Mouse (Mus musculus): ENCODE results near the gene Arl8a. TPM values are rescaled to one million over a fixed set of nuclear protein-coding genes. Genes with fewer than 3 reads are reported as not detected.
A peak's percentile ranks its signal among the peaks of the same experiment; 100 is the strongest.

The Arl8a gene
- polyA plus RNA-seq, 1 experiment from 2014 or later: 331 TPM

DNA sequence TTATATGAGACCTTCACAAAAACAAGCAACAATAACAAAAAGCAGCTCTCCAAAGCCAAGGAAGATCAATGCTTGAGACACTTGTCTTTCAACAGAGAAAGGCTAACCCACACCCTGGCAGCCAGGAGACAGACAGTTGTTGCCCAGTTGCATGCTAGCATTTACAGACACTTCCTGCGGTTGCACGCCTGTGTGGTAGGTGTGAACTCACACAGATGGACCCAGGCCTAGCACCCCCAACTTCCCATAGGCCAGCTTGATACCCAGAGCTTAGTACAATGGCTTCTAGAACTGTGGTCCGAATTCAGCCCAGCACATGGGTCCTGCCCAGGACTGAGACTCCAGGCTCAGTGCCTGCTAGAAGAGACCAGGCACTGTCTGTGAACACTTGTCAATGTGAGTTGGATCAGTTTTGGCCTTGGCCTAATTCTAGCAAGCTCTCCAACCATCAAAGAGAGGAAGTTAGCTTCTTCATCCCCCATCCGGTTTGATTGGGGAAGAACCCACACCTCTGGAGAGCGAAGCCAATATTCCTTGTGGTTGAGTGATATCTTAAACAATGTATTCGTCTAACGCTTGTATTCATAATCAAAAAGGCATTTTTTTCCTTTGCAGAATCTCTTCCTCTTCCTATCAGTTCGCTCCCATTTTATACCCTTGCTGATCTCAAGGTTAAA lies 11.4 kb upstream of the Arl8a start:
- Histone ChIP-seq H3K27ac (replicated peaks) (no peak overlapping the region), H3K4me2 (no peak overlapping the region), H3K4me1 (replicated peaks) (no peaks in the 10 kb centered on the region), H3K27me3 (peaks cover 3% of the 10 kb centered on the region; the same call in 1 of the 2 replicates), H3K9ac (no peak overlapping the region), H3K9me3 (no peaks in the 10 kb centered on the region), H3K36me3 (no peaks in the 10 kb centered on the region), H3K4me3 (no peak overlapping the region)
- ATAC-seq (ENCODE audit: low read depth): no peak
- 88% methylated on average over 8 of the region's 8 CpGs for WGBS

DNA sequence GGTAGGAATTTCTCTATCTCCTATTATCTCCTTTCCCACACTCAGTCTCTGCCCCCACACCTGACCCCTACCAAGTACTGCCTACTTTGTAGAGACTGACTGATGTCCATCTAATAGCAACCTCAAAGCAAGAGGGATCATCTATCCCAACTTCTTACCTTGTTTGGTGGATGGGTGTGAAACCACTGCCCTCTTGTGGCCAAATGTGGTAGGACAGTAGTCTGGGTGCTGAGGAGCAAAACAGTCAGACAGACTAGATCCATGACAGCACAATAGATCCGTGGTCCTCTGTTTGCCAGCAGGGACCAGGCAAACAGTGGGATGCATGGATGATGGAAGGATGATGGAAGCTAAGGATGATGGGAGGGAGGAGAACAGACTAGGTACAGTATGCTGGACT lies 10.1 kb upstream of the Arl8a start:
- Histone ChIP-seq H3K4me2 (no peak overlapping the region), H3K27me3 (no peaks in the 10 kb centered on the region), H3K9me3 (no peaks in the 10 kb centered on the region), H3K4me3 (no peak overlapping the region), H3K4me1 (replicated peaks) (no peaks in the 10 kb centered on the region), H3K9ac (no peak overlapping the region), H3K36me3 (no peaks in the 10 kb centered on the region), H3K27ac (replicated peaks) (no peak overlapping the region)
- 5% methylated on average over 1 of the region's 1 CpGs for WGBS
- peak; percentile 60 for ATAC-seq (ENCODE audit: low read depth)

DNA sequence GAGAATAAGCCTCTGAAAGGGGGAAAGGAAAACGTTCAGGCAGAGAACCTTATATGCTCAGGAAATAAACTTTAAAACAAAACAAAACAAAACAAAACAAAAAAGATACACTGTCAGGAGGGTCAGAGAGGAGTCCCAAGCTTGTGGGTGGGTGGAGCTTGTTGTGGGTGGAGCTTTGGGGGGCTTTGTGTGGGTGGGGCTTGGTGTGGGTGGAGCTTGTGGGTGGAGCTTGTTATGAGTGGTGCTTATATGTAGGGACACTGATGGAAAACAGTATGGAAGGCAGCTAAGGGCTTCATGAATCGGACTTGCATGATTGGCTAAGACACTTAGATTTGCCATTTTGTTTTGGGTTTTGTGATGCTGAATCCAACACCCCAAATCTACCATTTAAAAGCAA lies 6.7 kb upstream of the Arl8a start:
- Histone ChIP-seq H3K4me2 (no peak overlapping the region), H3K9me3 (no peaks in the 10 kb centered on the region), H3K27ac (replicated peaks) (no peak overlapping the region), H3K36me3 (no peaks in the 10 kb centered on the region), H3K4me1 (replicated peaks) (no peaks in the 10 kb centered on the region), H3K4me3 (no peak overlapping the region), H3K9ac (no peak overlapping the region), H3K27me3 (peaks cover 8% of the 10 kb centered on the region; the same call in 1 of the 2 replicates)
- WGBS: 75% methylated on average over 2 of the region's 2 CpGs
- no peak for ATAC-seq (ENCODE audit: low read depth)

DNA sequence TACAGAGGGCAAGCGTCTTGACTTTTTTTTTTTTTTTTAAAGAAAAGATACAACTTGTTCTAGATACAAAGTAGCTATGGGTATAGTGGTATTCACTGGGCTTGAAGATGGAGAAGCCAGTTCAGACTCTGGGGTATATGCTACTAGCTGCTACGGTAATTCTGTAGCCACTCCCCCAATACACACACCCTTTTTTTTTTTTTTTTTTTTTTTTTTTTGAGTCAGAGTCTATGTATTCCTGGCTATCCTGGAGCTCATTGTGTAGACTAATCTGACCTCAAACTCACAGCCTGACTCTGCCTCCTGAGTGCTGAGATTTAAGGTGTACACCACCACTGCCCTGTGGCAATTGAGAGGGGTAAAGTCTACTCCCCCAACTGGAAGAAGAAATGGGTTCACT lies 4.2 kb upstream of the Arl8a start:
- H3K4me1 ChIP-seq (replicated peaks): peaks cover 8% of the 10 kb centered on the region
- H3K9me3 ChIP-seq: no peaks in the 10 kb centered on the region
- H3K9ac ChIP-seq: no peak overlapping the region
- no peak overlapping the region for H3K27ac ChIP-seq (replicated peaks)
- no peak for ATAC-seq (ENCODE audit: low read depth)
- H3K4me2 ChIP-seq: no peak overlapping the region
- peaks cover 14% of the 10 kb centered on the region; the same call in 1 of the 2 replicates for H3K27me3 ChIP-seq
- H3K36me3 ChIP-seq: no peaks in the 10 kb centered on the region
- H3K4me3 ChIP-seq: no peak overlapping the region
- 76% methylated on average over 2 of the region's 2 CpGs for WGBS

DNA sequence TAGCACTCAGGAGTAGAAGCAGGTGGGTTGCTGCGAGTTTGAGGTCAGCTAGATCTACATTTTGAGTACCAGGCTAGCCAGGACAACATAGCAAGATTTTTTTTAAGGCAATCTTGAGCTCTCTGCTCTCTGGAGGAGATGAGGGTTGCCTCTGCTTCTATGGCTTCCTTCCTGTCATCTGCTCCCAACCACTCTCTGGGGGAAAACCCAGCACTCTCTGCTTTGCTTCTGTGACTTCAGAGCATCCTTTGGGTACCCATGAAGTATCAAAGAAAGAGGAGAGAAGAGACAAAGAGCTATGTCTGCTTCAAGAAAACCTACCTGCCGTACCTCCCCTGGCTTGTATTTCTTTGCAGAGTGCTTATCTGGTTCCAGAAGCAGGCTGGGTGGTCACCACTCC lies 2.7 kb upstream of the Arl8a start:
- WGBS: 82% methylated on average over 2 of the region's 2 CpGs

DNA sequence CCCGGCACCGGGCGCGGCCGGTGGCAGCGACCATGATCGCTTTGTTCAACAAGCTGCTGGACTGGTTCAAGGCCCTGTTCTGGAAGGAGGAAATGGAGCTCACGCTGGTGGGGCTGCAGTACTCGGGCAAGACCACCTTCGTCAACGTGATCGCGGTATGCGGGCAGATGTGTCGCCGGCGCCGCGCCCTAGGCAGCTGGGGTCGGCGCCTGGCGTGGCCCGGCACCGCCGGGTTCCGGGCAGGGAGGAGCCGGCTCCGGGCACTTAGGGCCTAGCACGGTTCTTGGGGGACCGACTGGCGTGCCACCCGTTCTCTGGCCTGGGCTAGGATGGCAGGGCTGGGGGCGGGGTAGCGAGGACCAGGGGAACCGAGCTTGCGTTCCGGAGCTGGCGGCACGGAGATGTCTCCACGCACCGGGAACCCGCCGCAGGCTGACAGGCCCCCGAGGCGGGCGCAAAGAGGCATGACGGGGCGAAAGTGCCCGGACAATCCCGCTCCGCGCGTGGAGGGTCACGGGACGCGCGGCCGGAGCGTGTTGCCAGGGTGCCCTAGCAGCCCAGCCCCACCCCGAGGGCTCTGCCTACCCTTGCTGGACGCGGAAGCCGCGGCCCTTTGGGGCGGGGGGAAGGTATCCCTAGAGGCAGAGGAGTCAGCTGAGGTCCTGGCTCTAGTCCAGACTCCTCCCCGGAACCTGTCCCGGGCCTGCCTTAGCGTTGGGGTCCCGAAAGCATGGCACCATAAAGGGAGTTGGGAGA lies 500 bp downstream of the Arl8a start:
- Histone ChIP-seq H3K9ac (peak overlapping the region; percentile 99), H3K27ac (replicated peaks) (peak overlapping the region; percentile 98), H3K4me2 (peak overlapping the region; percentile 81), H3K9me3 (no peaks in the 10 kb centered on the region), H3K27me3 (peaks cover 14% of the 10 kb centered on the region; the same call in 1 of the 2 replicates), H3K4me3 (peak overlapping the region; percentile 99), H3K4me1 (replicated peaks) (peaks cover 49% of the 10 kb centered on the region), H3K36me3 (peaks cover 12% of the 10 kb centered on the region)
- ATAC-seq (ENCODE audit: low read depth): peak; percentile 72
- WGBS: under 1% methylated on average over 69 of the region's 69 CpGs

More for the DNA sequence above, 2.7 kb upstream of the Arl8a start:
- Histone ChIP-seq H3K27ac (replicated peaks) (no peak overlapping the region), H3K4me3 (no peak overlapping the region), H3K4me2 (no peak overlapping the region), H3K27me3 (peaks cover 14% of the 10 kb centered on the region; the same call in 1 of the 2 replicates), H3K4me1 (replicated peaks) (peaks cover 19% of the 10 kb centered on the region), H3K9me3 (no peaks in the 10 kb centered on the region), H3K36me3 (no peaks in the 10 kb centered on the region), H3K9ac (no peak overlapping the region)
- ATAC-seq (ENCODE audit: low read depth): no peak

DNA sequence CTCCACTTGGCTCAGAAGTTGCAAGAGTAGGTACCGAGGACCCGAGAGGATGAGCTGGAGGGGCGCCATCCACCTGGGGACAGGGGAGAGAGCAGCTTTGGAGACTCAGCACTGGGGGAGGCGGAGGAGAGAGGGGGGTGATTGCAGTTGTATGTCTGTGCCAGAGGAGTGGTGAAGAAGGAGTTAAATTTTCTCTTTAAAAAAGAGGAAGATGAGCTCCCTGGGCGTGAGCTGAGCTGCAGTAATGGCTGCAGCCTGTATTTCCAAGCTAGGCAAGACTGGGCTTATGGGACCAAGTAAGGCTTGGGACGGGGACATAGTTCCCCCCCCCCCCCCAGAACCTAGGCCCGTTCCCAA lies 1.1 kb downstream of the Arl8a start:
- Histone ChIP-seq H3K4me1 (replicated peaks) (peaks cover 55% of the 10 kb centered on the region), H3K4me3 (peak overlapping the region; percentile 99), H3K9ac (peak overlapping the region; percentile 99), H3K9me3 (no peaks in the 10 kb centered on the region), H3K36me3 (peaks cover 18% of the 10 kb centered on the region), H3K4me2 (peak overlapping the region; percentile 81), H3K27me3 (peaks cover 14% of the 10 kb centered on the region; the same call in 1 of the 2 replicates), H3K27ac (replicated peaks) (peak overlapping the region; percentile 98)
- ATAC-seq (ENCODE audit: low read depth): no peak; the same call in 1 of the 2 replicates
- under 1% methylated on average over 7 of the region's 7 CpGs for WGBS

DNA sequence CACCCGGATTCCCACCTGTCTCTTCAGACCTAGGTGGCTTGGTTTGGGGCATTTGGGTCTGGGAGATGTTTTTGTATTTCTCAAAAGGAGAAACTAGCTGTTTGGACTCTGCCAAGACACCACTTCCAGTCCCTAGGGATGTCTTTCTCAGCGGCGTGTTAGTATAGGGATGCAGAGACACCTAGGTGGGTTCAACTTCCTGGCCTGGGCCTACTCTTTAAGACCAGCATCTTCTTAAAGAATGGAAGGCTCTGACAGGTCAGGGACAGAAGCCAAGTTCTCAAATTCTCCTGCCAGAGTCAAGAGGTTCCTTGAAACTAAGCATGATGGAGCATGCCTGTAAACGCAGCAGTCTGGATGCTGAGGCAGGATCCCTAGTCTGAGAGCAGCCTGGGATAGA lies 1.9 kb downstream of the Arl8a start:
- Histone ChIP-seq H3K27me3 (peaks cover 13% of the 10 kb centered on the region; the same call in 1 of the 2 replicates), H3K27ac (replicated peaks) (peak overlapping the region; percentile 98), H3K9me3 (no peaks in the 10 kb centered on the region), H3K4me2 (peak overlapping the region; percentile 81), H3K36me3 (peaks cover 22% of the 10 kb centered on the region), H3K9ac (peak overlapping the region; percentile 99), H3K4me3 (peak overlapping the region; percentile 99), H3K4me1 (replicated peaks) (peaks cover 57% of the 10 kb centered on the region)
- 49% methylated on average over 4 of the region's 4 CpGs for whole genome bisulfite sequencing
- no peak for ATAC-seq (ENCODE audit: low read depth)

DNA sequence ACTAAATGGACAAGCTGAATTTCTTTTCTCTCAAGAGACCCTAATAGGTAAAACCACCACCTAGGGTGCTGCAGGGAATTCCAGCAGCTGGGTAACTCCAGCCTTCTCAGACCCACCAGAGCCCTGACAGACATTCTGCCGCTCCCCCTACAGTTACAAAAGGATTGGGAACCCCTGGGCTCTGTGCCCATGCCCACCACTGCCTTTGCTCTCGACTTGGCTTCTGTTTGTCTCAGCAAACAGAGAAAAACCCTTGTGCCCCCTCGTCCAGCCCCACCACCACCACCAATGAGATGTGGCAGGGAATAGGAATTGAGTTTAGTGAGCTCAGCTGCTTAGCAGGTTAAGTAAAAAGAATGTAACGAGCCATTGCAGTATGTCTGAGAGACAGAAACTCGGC lies 2.4 kb downstream of the Arl8a start:
- no peak for ATAC-seq (ENCODE audit: low read depth)

DNA sequence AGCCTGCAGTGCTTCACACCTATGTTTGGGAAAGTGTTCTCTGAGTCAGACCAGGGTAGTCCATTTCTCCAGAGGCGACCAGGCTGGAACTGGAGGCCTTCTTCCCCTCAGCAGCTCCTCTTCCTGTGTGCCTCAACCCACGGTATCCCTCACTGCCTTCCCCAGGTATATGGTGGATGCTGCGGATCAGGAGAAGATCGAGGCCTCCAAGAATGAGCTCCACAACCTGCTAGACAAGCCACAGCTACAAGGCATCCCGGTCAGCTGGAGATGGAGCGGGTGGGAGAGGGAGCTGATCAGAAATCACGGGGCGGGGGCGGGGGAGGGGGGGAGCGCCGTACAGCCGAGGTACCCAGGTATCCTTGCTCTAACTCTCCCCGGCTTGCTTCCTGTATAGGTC lies 7.4 kb downstream of the Arl8a start:
- no peaks in the 10 kb centered on the region for H3K27me3 ChIP-seq
- H3K4me3 ChIP-seq: peak overlapping the region; percentile 18; the same call in 1 of the 2 replicates
- peak; percentile 10; the same call in 1 of the 2 replicates for ATAC-seq (ENCODE audit: low read depth)
- H3K36me3 ChIP-seq: peaks cover 46% of the 10 kb centered on the region
- H3K9ac ChIP-seq: peak overlapping the region; percentile 71
- peak overlapping the region; percentile 95 for H3K27ac ChIP-seq (replicated peaks)
- 24% methylated on average over 13 of the region's 13 CpGs for WGBS
- H3K4me2 ChIP-seq: peak overlapping the region; percentile 46
- no peaks in the 10 kb centered on the region for H3K9me3 ChIP-seq
- peaks cover 71% of the 10 kb centered on the region for H3K4me1 ChIP-seq (replicated peaks)

More for the DNA sequence above, 2.4 kb downstream of the Arl8a start:
- Histone ChIP-seq H3K27me3 (peaks cover 7% of the 10 kb centered on the region; the same call in 1 of the 2 replicates), H3K27ac (replicated peaks) (peak overlapping the region; percentile 98), H3K9ac (peak overlapping the region; percentile 99), H3K36me3 (peaks cover 22% of the 10 kb centered on the region), H3K4me3 (peak overlapping the region; percentile 99), H3K4me1 (replicated peaks) (peaks cover 62% of the 10 kb centered on the region), H3K9me3 (no peaks in the 10 kb centered on the region), H3K4me2 (peak overlapping the region; percentile 81)
- WGBS: 48% methylated on average over 5 of the region's 5 CpGs

DNA sequence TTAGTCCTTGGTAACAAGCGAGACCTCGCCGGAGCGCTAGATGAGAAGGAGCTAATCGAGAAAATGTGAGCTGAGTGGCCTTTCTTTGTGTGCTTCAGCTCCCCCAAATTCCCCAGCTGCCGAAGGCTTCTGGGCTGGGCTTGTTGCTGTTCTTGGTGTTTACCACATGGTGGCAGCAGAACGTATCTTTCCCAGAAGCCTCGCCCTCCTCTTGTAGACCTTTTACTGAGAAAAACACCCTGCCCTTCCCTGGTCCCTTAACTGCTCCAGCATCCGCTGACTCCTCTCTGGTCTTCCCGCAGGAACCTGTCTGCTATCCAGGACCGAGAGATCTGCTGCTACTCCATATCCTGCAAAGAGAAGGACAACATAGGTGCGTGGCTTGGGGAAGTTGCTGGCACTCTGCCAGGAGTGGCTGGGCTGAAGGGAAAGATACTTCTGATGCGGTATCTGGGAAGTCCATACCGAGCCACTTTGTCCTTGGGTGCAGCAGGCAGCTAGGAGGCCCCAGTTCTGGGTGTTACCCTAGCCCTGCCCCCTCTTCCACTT lies 7.9 kb downstream of the Arl8a start:
- peak; percentile 28 for ATAC-seq (ENCODE audit: low read depth)
- H3K36me3 ChIP-seq: peaks cover 46% of the 10 kb centered on the region
- H3K27ac ChIP-seq (replicated peaks): peak overlapping the region; percentile 95
- H3K27me3 ChIP-seq: no peaks in the 10 kb centered on the region
- H3K4me1 ChIP-seq (replicated peaks): peaks cover 67% of the 10 kb centered on the region
- WGBS: 3% methylated on average over 14 of the region's 14 CpGs
- H3K4me3 ChIP-seq: peak overlapping the region; percentile 18
- H3K9me3 ChIP-seq: no peaks in the 10 kb centered on the region
- peak overlapping the region; percentile 71 for H3K9ac ChIP-seq
- H3K4me2 ChIP-seq: peak overlapping the region; percentile 46

DNA sequence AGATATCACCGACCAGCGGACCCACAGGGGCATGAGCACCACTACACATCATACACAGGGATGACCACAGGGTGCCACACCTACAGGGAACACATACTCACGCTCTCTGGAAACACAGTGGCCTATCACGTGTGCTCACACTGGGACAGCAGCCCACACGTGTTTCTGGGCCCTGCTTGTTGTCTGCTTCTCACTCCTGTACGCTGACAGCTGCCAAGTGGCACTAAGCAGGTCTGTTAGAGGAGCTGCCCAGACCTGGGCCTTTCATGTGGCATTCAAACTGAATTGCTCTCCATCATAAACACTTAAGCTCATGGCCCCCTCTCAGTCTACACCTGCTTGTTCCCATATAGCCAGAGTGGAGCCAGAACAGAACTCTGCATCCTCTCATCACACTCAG lies 9.7 kb downstream of the Arl8a start:
- 0 out of 2 replicates have a peak overlapping the region, but pooled peaks have one; percentile 1 for H3K27ac ChIP-seq (replicated peaks)
- peaks cover 42% of the 10 kb centered on the region for H3K36me3 ChIP-seq
- 88% methylated on average over 6 of the region's 6 CpGs for WGBS
- no peaks in the 10 kb centered on the region for H3K27me3 ChIP-seq
- no peaks in the 10 kb centered on the region for H3K9me3 ChIP-seq
- peaks cover 65% of the 10 kb centered on the region for H3K4me1 ChIP-seq (replicated peaks)
- ATAC-seq (ENCODE audit: low read depth): no peak
- no peak overlapping the region for H3K4me3 ChIP-seq
- H3K4me2 ChIP-seq: no peak overlapping the region
- no peak overlapping the region for H3K9ac ChIP-seq

Data from neural tube, embryonic 13.5 days (tissue).